Mouse (Mus musculus) cortical plate, adult 2 months (tissue): ENCODE data around the gene Wdr59. TPM values are rescaled to one million over a fixed set of nuclear protein-coding genes. Genes with fewer than 3 reads are reported as not detected.

Experiments
- H3K27ac ChIP-seq: fragments of 200-500 bp; 2 replicates; pipeline ENCODE4 v1.5.1; 2012; ENCODE audit warnings: low read length, control low read depth, inconsistent platforms; ENCODE audit not compliant: insufficient read depth
- H3K4me1 ChIP-seq: fragments of 200-500 bp; 2 replicates; pipeline ENCODE4 v1.6.1; 2011; ENCODE audit warnings: low read length; ENCODE audit not compliant: control insufficient read depth, insufficient read depth
- H3K4me3 ChIP-seq: fragments of 200-500 bp; 2 replicates; pipeline ENCODE4 v1.5.1; 2011; ENCODE audit warnings: mild to moderate bottlenecking, low read length, control low read depth; ENCODE audit not compliant: insufficient read depth
- CTCF ChIP-seq: fragments of 200-500 bp; IDR thresholded peaks from 2 replicates; pipeline ENCODE4 v1.5.1; 2011; ENCODE audit warnings: mild to moderate bottlenecking, control low read depth, low read length; ENCODE audit not compliant: insufficient read depth; ENCODE audit errors: extremely low read depth
- POLR2A ChIP-seq: fragments of 200-500 bp; IDR thresholded peaks from 2 replicates; pipeline ENCODE4 v1.6.1; 2011; ENCODE audit warnings: mild to moderate bottlenecking, low read length, control low read depth; ENCODE audit not compliant: insufficient read depth; ENCODE audit errors: extremely low read depth
- polyA plus RNA-seq: library from polyadenylated mRNA; depleted of rRNA; stranded (reverse); fragments of >200 nt; gene quantifications from 2 replicates; pipeline ENCODE4 v1.2.3, GENCODE M21; 2012

The Wdr59 gene
- polyA plus RNA-seq, 1 experiment: 14.6 TPM

DNA sequence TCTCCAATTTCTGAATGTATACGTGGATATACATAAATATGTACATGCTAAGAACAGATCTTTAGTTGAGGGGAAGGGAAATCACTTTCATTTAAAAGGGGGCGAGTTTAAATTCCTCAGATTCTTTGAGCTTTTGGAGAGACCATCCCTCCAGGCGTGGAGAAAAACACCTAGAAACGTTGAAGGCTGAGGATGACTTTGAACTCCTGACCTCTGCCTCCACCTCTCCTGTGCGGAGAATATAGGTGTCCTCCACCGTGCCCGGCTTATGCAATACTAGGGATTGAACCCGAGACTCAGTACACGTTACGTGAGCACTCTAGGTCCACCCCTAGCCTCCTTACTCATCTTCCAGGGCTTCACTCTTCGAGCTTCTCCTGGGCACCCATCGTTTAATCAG is 9.3 kb upstream of the Wdr59 start:
- no peak overlapping the region for H3K4me3 ChIP-seq
- no peak overlapping the region for H3K27ac ChIP-seq
- no peaks in the 10 kb centered on the region for H3K4me1 ChIP-seq
- no peak for TF ChIP-seq CTCF
- TF ChIP-seq POLR2A: no peak

DNA sequence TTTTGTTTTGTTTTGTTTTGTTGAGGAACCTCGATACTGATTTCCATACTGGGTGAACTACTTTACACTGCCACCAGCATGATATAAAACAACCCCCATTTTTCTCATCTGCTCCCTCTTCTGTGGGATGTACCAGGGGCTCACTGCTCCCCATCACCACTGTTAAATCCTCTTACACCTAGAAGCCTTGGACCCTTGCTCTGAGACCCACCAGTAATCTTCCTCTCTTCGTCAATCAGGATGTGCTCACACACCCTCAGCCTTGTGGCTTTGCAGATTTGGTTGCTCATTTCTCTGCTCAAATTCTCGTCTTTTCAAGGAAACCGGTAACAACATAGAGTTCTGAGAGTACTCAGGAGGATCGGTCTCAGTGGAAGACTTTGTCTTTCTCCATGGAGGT is 6.2 kb upstream of the Wdr59 start:
- Histone ChIP-seq H3K4me3 (no peak overlapping the region), H3K4me1 (no peaks in the 10 kb centered on the region), H3K27ac (no peak overlapping the region)
- TF ChIP-seq POLR2A (no peak), CTCF (no peak)

DNA sequence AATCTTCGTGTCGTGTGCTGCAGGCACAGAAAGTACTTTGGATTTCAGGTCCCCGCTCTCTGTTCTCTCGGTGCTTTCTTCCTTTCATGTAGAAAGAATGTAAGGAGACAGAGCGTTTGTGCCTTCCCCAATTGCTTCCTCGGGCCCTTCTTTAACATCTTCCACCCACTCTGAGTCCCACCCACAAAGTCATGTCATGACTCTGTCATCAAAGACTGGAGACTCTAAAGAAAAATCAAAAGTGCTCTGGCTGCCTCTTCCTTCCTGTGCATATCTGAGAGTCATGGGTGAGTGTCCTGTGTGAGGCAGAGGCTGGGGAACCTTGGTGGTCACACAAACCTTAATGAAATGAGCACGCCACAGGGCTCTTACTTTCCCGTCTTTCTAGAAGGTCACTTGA is 5.3 kb upstream of the Wdr59 start:
- Histone ChIP-seq H3K4me3 (no peak overlapping the region), H3K27ac (no peak overlapping the region), H3K4me1 (no peaks in the 10 kb centered on the region)
- no peak for TF ChIP-seq POLR2A
- no peak for TF ChIP-seq CTCF

DNA sequence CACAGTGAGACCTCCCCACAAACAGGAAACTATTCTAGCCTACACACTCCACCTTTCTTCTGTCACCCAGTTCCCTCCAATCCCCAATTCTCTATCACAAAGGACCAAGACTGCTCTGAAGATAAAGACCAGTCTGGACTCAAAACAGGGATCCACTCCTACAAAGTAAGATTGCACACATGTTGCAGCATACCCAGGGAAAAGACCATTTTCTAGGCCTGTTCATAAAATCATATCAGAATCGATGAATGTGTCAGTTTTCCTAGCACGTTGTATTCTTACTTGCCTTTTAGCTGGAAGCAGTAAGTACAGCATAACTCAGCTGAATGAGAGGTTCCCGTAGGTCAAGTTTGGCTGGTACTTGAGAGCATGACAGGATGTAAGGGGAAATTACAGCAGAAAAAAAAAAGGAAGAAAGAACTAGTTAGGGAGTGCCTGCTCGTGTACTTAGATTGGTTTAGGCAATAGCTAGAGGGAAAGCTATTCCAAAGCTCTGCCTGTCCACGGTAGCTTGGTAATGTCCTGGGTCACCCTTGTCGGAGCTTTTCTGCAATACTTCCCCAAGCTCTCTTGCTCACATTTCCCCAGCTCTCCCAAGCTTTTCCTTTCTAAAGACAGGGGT is 4.6 kb upstream of the Wdr59 start:
- H3K27ac ChIP-seq: no peak overlapping the region
- TF ChIP-seq POLR2A (no peak), CTCF (no peak)
- no peak overlapping the region for H3K4me3 ChIP-seq
- no peaks in the 10 kb centered on the region for H3K4me1 ChIP-seq

DNA sequence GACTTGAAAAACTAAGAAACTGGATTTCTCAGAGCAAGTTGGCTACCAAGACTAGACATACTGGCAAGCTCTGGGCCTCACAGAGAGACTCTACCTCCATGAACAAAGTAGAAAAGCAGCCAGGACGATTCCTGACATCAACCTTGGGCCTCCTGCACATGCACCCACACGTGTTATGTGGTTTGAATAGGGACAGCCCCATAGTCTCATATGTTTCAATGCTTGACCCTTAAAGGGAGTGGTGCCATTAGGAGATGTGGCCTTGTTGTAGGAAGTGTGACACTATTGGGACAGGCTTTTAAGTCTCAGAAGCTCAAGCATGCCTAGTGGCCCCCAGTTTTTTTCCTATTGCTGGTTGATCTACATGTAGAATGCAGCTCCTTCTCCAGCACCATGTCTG is 4.4 kb downstream of the Wdr59 start:
- Histone ChIP-seq H3K27ac (no peak overlapping the region), H3K4me3 (no peak overlapping the region), H3K4me1 (peaks cover 3% of the 10 kb centered on the region)
- TF ChIP-seq CTCF (no peak), POLR2A (no peak)

DNA sequence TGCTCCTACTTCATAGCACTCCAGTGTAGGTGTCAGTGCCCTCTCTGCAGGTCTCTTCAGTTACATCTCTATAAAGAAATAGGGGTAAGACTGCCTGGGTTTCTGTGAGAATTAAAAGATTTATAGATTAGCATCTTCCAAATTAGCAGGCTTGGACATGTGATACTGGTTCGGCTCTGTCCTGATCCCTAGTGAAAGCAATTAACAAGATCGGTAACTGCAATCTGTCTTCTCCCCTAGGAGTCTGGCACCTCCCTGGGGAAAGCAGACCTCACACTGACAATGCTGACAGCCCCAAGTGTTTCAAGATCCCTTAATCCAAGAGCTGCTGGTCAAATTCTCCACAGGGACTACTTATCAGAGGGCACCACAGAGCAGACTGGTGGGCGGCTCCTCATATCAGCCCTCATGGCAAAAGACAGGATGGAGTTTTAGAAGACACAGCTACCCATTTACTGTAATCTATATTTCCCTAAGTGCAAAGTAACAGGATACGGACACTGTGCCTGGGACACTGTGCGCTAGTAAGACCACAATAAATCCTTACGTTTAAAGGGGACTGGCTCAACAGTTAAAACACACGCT is 5.3 kb downstream of the Wdr59 start:
- TF ChIP-seq CTCF: no peak
- no peak for TF ChIP-seq POLR2A
- Histone ChIP-seq H3K4me1 (peaks cover 3% of the 10 kb centered on the region), H3K27ac (no peak overlapping the region), H3K4me3 (no peak overlapping the region)

DNA sequence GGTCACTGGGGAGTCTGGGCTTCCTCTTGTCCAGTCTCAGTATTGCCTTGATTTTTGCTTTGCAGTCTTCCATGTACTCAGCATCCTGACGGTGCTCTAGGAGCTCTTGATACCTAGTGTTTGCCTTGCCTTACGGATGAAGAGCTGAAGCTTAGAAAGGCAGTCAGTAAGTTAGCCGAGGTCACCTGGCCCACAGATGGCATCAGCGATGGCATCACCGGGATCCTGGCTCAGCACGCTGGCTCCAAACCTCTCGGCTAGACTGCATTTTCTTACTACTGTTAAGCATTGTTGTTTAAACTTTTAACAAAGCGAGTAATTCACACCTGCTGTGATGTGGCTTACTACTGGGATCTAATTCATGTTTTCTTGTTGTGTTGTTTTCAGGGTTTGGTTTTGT is 8.4 kb downstream of the Wdr59 start:
- Histone ChIP-seq H3K4me3 (no peak overlapping the region), H3K4me1 (peaks cover 3% of the 10 kb centered on the region), H3K27ac (no peak overlapping the region)
- TF ChIP-seq POLR2A (no peak), CTCF (no peak)

DNA sequence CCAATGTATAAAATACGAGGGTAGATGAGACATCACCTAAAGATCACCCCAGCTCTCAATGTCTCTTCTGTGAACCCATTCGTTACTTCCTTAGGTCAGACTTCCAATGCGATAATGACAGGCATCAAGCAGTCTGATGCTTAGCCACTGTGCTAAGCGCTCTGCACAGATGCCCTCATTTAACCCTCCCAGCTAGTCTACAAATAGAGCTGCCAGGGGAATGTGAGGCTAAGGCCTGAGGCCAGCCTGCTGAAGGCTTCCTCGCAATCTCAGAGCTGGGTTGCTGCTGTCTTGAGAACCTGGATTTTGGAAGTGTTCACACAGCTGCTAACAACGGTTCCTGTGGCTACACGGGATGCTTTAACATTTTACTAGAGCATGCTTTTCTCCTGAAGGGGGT is 9.0 kb downstream of the Wdr59 start:
- no peak overlapping the region for H3K4me3 ChIP-seq
- H3K27ac ChIP-seq: no peak overlapping the region
- H3K4me1 ChIP-seq: peaks cover 3% of the 10 kb centered on the region
- TF ChIP-seq CTCF: no peak
- TF ChIP-seq POLR2A: no peak

DNA sequence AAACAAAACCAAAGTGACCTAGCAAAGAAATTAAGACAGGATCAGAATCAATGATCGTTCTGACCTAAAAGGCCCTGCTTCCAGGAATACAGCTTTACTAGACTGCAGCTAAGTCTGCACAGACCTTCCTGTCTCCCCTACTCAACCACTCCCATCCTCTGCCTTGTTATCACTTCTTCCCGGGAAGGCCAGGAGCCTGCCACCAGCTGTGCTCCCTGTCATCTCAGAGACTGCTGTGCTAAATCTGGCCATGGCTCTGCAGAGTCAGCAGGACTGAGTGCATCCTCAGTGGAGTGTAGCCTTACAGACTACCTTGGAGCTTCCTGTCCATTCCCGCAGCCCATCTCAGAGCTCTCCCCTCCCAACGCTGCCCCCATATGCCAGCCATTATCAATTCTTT is 11.5 kb downstream of the Wdr59 start:
- no peak overlapping the region for H3K4me3 ChIP-seq
- peaks cover 3% of the 10 kb centered on the region for H3K4me1 ChIP-seq
- no peak overlapping the region for H3K27ac ChIP-seq
- TF ChIP-seq POLR2A: no peak
- TF ChIP-seq CTCF: no peak

DNA sequence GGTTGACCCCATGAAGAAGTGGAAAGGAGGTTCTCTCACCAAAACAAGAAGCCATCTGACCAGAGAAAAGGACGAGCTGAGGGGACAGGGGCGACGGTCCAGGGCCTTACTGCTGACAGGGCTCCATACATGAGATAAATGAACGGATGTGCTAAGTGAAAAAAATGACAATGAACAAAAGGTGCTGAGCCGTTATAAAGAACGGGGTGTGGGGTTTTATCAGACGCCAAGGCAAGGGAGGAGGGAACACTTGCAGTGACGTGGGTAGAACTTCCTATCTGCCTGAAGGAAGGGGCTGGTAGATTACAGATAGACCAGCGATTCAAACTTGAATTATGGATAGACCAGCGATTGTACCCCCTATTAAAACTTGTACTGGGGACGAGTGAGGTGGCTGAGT is 12.6 kb downstream of the Wdr59 start:
- TF ChIP-seq CTCF (no peak), POLR2A (no peak)
- no peak overlapping the region for H3K27ac ChIP-seq
- peaks cover 3% of the 10 kb centered on the region for H3K4me1 ChIP-seq
- no peak overlapping the region for H3K4me3 ChIP-seq
